Mouse (Mus musculus) left cerebral cortex, postnatal 4 days (tissue): ENCODE results near the gene Trip10. TPM values are rescaled to one million over a fixed set of nuclear protein-coding genes. Genes with fewer than 3 reads are reported as not detected.

Experiments used
- DNase-seq: peaks from one replicate; pipeline ENCODE4 v3.0.0-alpha.2; 2022
- intact Hi-C: fragments of 180-260 bp; cut with DNase I; formaldehyde crosslinking; loops from one replicate; pipeline ENCODE4 v1.15.1; 2025
- total RNA-seq, 2 experiments: library from RNA; stranded (reverse); gene quantifications; 2 replicates each; pipeline ENCODE4 v1.2.3; 2021

Trip10 gene
- total RNA-seq = 1 to 10 TPM; 5.1 to 6.1 TPM

GRCm38 (mm10) chr17:57249186-57250181 is at the start of gene Trip10:
Trip10 (plus strand) TSS chr17:57249455.
- DNase-seq = peak; percentile 95
- intact Hi-C loops = loop anchor here (5.0 to 10.0 kb wide), 2 partner anchors 88 to 435 kb away; no protein-coding TSS in a partner anchor

DNA sequence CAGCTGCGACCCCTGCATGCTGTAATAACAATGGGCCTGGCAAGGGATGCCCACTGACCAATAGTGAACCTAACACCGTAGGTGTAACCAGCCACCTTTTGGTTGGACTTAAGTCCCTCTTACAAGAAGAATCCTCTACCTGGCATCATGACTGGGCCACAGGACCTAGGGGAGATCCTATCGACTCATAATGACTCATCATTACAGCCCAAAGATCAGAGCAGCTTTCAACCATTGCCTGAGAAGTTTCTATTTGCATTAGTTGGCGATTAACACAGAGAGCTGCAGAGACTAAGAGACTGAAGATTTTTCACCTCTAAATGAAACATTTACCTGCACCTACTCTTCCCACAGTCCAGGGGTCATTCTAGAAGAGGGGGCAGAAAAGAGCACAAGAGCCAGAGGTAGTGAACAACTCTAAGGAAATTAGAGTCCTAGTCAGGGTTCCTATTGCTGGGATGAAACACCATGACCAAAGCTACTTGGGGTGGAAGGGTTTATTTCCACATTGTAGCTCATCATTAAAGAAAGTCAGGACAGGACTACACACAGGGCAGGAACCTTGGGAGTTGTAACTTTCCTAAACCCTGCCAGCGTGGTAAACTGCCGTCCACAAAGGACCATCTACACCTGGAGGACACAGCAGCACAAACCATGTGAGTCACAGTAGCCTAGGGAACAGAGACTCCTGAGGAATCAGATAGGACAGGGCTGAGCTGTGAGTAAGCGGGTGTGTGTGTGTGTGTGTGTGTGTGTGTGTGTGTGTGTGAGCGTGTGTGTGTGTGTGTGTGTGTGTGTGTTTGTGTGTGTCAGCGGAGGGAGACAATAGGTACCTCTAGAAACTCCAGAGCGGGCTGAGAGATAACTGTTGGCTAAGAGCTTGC is 47.2 kb upstream of the Trip10 start:
- intact Hi-C loops = no loop called here

DNA sequence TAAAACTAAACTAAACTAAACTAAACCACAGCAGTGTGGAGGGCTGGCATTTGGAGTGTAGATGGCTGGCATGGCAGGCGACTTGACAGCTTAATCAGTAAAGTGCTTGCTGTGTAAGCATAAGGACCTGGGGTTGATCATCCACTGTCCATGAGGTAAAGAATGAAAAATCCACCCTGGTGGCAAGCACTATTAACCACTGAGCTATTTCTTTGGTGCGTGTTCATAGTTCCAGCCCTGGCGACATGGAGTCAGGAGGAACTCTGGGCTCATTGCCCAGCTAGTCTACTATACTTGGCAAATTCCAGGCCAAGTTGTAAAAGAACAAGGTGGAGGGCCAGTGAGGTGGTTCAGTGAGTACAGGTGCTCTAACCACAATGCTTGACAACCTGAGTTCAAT is 41.3 kb upstream of the Trip10 start:
- intact Hi-C loops = no loop called here

More for the DNA sequence above, 47.2 kb upstream of the Trip10 start:
- no peak for DNase-seq

DNA sequence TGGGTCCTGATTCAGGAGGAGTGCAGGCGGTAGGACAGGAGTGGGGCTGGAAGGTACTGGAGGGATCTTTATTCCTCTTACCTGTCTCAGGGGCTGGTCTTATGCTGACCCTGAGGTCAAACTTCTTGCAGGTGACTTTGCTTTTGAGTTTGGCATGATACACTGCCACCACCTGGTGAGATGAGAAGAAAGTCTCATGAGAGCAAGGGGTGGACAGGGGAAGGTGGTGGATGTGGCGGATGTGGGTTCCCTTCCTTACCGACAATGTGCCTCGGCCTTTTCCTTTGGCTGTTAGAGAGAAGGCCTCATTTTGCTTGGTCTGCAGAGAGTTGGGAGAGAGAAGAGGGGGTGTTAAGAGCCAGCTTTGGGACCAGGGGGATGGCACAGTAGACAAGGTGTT is 39.9 kb upstream of the Trip10 start:
- no peak for DNase-seq
- intact Hi-C loops = no loop called here

More for the DNA sequence above, 41.3 kb upstream of the Trip10 start:
- DNase-seq = no peak

DNA sequence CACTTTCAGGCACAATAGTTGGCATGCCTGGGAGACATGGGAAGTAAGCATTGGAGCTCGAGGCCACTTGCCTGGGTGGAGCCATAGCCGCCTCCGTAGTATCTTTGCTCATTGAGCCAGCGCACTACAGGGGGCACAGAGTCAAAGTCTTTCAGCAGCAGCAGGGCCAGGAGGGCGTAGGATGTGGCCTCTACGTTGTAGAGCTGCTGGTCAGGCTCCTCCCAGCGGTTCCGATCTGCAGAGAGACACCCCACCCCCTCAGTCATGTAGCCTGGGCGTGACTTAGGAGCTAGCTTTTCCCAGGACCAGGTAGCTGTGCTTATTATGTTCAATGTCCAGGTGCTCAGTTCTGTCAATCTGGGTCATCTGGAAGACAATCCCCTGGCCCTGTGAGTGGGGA is 37.8 kb upstream of the Trip10 start:
- intact Hi-C loops = no loop called here
- DNase-seq = no peak

- intact Hi-C loops = no loop called here
- no peak for DNase-seq
Measured at GRCm38 (mm10) chr17:57214676-57215387, 34.4 kb upstream of the Trip10 start.

DNA sequence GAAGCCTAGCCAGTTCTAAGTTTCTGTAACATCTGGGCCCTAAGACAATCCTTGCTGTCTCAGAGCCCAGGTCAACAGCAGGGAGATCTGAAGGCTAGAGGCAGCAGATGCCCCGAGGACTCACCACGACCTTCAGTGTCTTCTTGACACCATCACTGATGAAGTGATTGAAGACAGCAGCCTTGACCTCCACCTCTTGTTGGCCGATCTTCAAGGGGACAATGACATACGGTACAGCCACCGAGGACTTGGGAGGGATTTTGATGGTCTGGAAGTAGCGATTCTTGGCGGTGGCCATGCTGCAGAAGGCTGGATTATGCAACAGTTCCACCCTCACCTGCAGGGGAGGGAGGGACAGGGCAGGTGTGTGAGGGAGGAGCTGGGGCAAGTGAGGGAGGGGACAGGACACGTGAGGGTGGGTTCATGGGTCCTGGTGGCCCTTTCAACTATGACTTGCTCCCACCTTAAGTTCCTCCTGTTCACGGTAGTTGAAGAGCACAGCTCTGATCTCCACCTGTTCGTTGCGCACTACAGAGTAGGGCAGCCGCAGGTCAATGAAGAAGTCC is 30.8 kb upstream of the Trip10 start:
- intact Hi-C loops = no loop called here
- DNase-seq = no peak

DNA sequence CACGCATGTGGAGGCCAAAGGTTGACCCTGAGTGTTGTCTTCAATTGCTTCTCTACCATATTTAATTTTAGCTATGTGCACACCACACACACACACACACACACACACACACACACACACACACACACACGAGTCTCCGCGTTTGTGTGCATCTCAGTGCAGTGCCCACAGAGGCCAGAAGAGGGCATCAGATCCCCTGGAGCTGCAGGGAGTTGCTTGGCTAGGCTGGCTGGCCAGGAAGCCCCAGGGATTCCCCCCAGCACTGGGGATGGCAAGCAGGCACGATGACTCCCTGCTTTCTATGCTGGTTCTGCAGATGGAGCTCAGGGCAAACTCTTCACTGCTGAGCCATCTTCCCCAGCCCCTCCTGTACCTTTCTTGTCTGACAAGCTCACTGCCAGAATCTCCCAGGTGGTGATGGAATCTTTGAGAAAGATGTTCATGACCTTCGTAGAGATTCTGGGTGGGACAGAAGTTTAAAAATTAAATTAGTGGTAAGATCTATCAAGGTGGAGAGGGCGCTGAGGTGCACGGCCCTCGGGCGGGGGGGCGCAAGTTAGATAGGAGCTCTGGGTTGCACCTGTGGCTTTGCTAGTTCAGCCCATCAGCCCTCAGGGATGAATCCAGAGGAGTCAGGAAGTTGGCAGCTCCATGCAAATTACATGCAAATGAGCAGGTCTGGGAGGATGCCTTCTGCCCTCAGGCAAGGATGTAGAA is 29.9 kb upstream of the Trip10 start:
- intact Hi-C loops = no loop called here
- DNase-seq = peak; percentile 79

DNA sequence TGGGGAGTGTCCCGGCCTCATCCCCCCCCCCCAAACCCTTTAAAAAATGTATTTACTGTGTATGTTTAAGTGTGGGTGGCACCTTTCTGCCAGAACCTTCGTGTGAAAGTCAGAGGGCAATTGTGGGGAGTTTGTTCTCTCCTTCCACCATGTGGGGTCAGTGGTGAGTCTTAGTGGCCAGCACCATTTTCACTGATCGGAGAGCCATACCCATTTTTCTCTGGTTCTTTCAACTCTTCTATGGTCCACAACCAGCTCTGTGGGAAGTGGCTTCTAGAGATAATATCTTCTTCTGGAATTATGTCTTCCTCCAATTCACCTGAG is 29.4 kb upstream of the Trip10 start:
- no peak for DNase-seq

GRCm38 (mm10) chr17:57221911-57222310 is 27.3 kb upstream of the Trip10 start:
- DNase-seq = no peak
- intact Hi-C loops = loop anchor here (2.0 kb wide), 1 partner anchor 113 kb away; no protein-coding TSS in a partner anchor

More for the DNA sequence above, 29.4 kb upstream of the Trip10 start:
- intact Hi-C loops = loop anchor here (2.0 kb wide), 1 partner anchor 115 kb away; no protein-coding TSS in a partner anchor

DNA sequence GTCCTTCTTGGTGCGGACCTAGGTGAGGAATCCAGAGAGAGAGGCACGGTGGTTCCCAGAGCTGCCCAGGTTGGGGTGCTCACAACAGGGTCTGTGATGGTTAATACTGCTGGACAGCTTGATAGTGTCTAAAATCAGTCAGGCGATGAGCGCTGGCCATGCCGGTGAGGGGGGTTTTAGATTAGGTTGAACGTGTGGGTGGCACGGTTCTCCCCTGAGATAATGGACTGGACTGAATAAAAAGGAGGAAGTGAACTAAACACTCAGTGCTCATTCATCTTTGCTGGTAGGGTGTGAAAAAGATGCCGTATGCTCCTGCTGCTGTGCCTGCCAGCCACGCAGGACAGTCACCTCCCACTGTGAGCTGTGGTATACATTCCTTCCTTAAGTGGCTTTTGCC is 25.9 kb upstream of the Trip10 start:
- DNase-seq = no peak
- intact Hi-C loops = no loop called here

DNA sequence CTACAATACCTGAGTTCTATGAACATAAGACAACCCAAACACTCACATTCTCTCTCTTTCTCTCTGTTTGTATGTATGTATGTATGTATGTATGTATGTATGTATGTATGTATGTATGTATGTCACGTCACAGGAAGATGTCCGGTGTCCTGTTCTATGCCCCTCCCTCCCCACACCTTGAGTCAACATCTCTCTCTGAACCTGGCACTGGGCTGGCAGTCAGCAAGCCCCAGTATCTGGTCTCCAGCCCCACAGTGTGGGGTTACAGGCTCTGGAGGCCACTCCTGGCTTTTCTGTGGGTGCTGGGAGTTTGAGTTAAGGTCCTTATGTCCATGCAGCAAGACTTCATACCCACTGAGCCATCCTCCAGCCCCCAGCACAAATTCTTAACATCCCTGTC is 21.8 kb upstream of the Trip10 start:
- no peak for DNase-seq
- intact Hi-C loops = no loop called here

DNA sequence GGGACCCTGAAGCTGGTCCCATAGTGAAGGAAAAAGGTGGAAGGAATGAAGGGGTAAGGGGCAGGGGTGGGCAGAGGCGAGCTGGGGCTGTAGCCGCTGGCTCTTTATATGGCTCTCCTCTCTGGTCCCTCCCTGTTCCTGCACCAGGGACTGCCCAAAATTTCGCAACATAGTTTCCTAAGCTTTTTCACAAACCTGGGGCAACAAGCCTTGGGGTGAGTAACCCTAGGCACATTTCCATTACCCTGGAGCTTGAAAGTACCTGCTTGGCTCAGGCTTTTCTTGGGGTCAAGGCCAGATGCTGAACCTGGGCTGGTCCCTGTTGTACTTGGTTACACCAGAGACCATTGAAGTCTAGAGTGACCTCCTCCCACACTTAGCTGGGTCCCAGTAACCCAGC is 21.2 kb upstream of the Trip10 start, which contains the start of gene C3:
Gene C3, minus strand, starts transcription at position 123 of the 400 bp plus-strand sequence.
- intact Hi-C loops = no loop called here
- no peak for DNase-seq

- no peak for DNase-seq
- intact Hi-C loops = no loop called here
Measured at GRCm38 (mm10) chr17:57228873-57229272, 20.4 kb upstream of the Trip10 start.

DNA sequence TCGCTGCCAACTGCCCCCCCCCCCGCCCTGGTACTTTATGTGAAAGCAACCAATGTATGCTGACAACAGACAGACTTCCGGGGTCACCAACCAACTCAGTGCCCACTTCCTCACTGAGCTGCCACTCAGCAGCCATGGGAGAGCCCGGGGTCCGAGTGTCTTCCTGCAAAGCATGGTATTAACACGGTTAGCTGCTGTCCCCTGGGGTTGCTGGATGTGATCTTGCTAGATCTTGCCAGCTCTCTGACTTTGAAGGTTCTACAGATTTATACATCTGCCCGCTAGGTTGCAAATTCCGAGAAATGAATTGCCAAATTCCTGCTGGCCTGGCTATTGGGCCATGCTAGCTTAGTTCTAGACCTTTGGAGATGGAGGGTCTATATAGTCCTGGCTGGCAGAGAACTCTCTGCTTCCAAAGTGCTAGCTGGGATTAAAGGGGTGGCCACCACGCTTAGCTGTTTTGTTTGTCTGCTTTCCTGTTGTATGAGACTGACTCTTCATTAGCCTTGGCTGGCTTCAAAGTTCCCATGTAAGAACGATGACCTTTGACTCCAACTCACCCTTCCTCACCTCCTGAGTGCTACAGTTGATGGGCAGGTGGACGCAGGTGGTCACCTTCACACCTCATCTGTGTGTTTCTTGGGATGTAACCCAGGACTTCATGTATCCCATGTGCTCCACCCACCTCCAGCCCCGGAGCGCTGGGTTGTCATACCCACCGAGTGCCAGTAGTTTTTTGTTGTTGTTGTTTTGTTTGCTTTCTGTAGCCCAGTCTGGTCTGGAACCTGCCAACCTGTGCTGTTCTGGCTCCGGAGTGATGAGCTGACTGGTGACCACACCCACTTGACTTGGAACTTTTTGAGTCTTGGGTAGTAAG is 19.2 kb upstream of the Trip10 start:
- DNase-seq = no peak
- intact Hi-C loops = no loop called here

DNA sequence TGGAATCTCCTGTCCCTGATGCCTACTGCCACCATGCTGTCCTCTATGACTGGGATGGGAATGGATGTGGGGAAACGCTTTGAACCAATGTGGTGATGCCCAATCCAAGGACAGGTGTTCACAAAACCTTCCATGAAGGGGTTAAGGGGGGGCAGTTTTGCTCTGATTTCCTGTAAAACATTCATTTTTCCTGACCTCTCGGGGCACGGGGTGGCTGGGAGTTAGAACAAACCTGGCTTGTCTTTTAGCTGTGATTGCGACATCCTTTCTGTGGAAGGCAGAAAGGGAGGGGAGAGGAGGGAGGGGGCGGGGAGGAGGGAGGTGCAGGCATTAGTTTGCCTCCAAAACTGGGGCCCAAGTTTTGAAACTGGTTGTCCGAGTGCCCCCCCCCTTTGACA is 18.5 kb upstream of the Trip10 start:
- intact Hi-C loops = no loop called here
- no peak for DNase-seq

GRCm38 (mm10) chr17:57231321-57231771 is 17.9 kb upstream of the Trip10 start:
- intact Hi-C loops = no loop called here
- no peak for DNase-seq

- intact Hi-C loops = no loop called here
- no peak for DNase-seq
Measured at GRCm38 (mm10) chr17:57232200-57232599, 17.1 kb upstream of the Trip10 start.

GRCm38 (mm10) chr17:57233038-57233437 is 16.2 kb upstream of the Trip10 start:
- DNase-seq = no peak
- intact Hi-C loops = no loop called here
